Mouse (Mus musculus) forebrain, embryonic 12.5 days (tissue): Measurements from ENCODE around the gene Tmem203. TPM values are rescaled to one million over a fixed set of nuclear protein-coding genes. Genes with fewer than 3 reads are reported as not detected.
"Not testable (repeated sequence)": the region's sequence is repeated elsewhere in the genome, so short reads cannot be mapped to it uniquely, and the experiment has no call there.

Experiments
- ATAC-seq: fragments of 200-750 bp; cut with Nextera tagmentation; 2 replicates; pipeline ENCODE4 v1.8.0; 2017; ENCODE audit warnings: moderate TSS enrichment; ENCODE audit not compliant: low FRiP score
- H3K27ac ChIP-seq: fragments of 300-500 bp; sonication (generic); 2 replicates; pipeline ENCODE4 v1.5.1; 2016; ENCODE audit warnings: mild to moderate bottlenecking
- H3K27me3 ChIP-seq: fragments of 300-500 bp; sonication (generic); 2 replicates; pipeline ENCODE4 v1.6.1; 2016; ENCODE audit warnings: mild to moderate bottlenecking
- H3K36me3 ChIP-seq: fragments of 300-500 bp; sonication (generic); replicated peaks from 2 replicates; pipeline ENCODE4 v1.6.1; 2016; ENCODE audit warnings: mild to moderate bottlenecking
- H3K4me1 ChIP-seq: fragments of 300-500 bp; sonication (generic); 2 replicates; pipeline ENCODE4 v1.6.1; 2016
- H3K4me2 ChIP-seq: fragments of 300-500 bp; sonication (generic); 2 replicates; pipeline ENCODE4 v1.6.1; 2016; ENCODE audit warnings: mild to moderate bottlenecking, moderate library complexity
- H3K4me3 ChIP-seq: fragments of 300-500 bp; sonication (generic); replicated peaks from 2 replicates; pipeline ENCODE4 v1.5.1; 2016; ENCODE audit warnings: mild to moderate bottlenecking
- H3K9ac ChIP-seq: fragments of 300-500 bp; sonication (generic); 2 replicates; pipeline ENCODE4 v1.6.1; 2016; ENCODE audit warnings: mild to moderate bottlenecking
- H3K9me3 ChIP-seq: fragments of 300-500 bp; sonication (generic); 2 replicates; pipeline ENCODE4 v1.6.1; 2016
- WGBS: fragments of 180-500 bp; shearing (Covaris S2); methylation state at CpG from one replicate; pipeline ENCODE4 v1.1.7; 2016; 5-methylcytosine and 5-hydroxymethylcytosine counted together
- polyA plus RNA-seq: library from polyadenylated mRNA; unstranded; fragments of >200 nt; fragmentation: Nextera tagmentation; extraction: Ambion mirVana; gene quantifications from 2 replicates; pipeline ENCODE4 v1.2.1, GENCODE M21; 2016

The Tmem203 gene
- polyA plus RNA-seq, 1 experiment from 2014 or later, result 17.6 TPM

GRCm38 (mm10) chr2:25252331-25252730, 2.9 kb upstream of the Tmem203 start:
- no peaks in the 10 kb centered on the region for H3K9me3 ChIP-seq

GRCm38 (mm10) chr2:25256443-25257109, 1.3 kb downstream of the Tmem203 start:
- not testable (repeated sequence) for H3K27me3 ChIP-seq, H3K9me3 ChIP-seq, H3K27ac ChIP-seq, ATAC-seq, H3K36me3 ChIP-seq
- Histone ChIP-seq H3K9ac (peak overlapping the region; percentile 88), H3K4me2 (peak overlapping the region; percentile 97), H3K4me1 (peaks cover 23% of the 10 kb centered on the region), H3K4me3 (peak overlapping the region; percentile 75)
- 66% methylated on average over 11 of the region's 12 CpGs for WGBS

More at GRCm38 (mm10) chr2:25252331-25252730, 2.9 kb upstream of the Tmem203 start:
- Histone ChIP-seq H3K4me1 (peaks cover 23% of the 10 kb centered on the region), H3K9ac (no peak overlapping the region), H3K27ac (no peak overlapping the region), H3K4me2 (no peak overlapping the region), H3K4me3 (no peak overlapping the region), H3K36me3 (peaks cover 50% of the 10 kb centered on the region), H3K27me3 (no peaks in the 10 kb centered on the region)
- ATAC-seq, result no peak
- 96% methylated on average over 1 of the region's 1 CpGs for WGBS

GRCm38 (mm10) chr2:25257250-25257649, 2.0 kb downstream of the Tmem203 start:
- not testable (repeated sequence) for ATAC-seq, H3K9me3 ChIP-seq, H3K9ac ChIP-seq, H3K36me3 ChIP-seq, H3K27ac ChIP-seq, H3K27me3 ChIP-seq, H3K4me2 ChIP-seq, H3K4me3 ChIP-seq
- 93% methylated on average over 5 of the region's 5 CpGs for WGBS
- H3K4me1 ChIP-seq, result peaks cover 26% of the 10 kb centered on the region

- Histone ChIP-seq H3K4me1 (peaks cover 39% of the 10 kb centered on the region), H3K36me3 (no peaks in the 10 kb centered on the region), H3K27ac (no peak overlapping the region), H3K4me2 (no peak overlapping the region), H3K9ac (no peak overlapping the region), H3K4me3 (no peak overlapping the region), H3K9me3 (no peaks in the 10 kb centered on the region), H3K27me3 (peaks cover 12% of the 10 kb centered on the region)
- no peak for ATAC-seq
- 54% methylated on average over 2 of the region's 2 CpGs for WGBS
Measured at GRCm38 (mm10) chr2:25258887-25259286, 3.6 kb downstream of the Tmem203 start.

- Histone ChIP-seq H3K36me3 (no peaks in the 10 kb centered on the region), H3K27ac (0 out of 2 replicates have a peak overlapping the region, but pooled peaks have one; percentile 5), H3K4me1 (peaks cover 46% of the 10 kb centered on the region), H3K27me3 (peaks cover 24% of the 10 kb centered on the region), H3K4me2 (peak overlapping the region; percentile 99), H3K9ac (0 out of 2 replicates have a peak overlapping the region, but pooled peaks have one; percentile 25), H3K4me3 (peak overlapping the region; percentile 79), H3K9me3 (no peaks in the 10 kb centered on the region)
- WGBS, result 46% methylated on average over 12 of the region's 12 CpGs
- ATAC-seq, result 0 out of 2 replicates have a peak, but pooled peaks have one; percentile 1
Measured at GRCm38 (mm10) chr2:25261870-25262269, 6.6 kb downstream of the Tmem203 start.

GRCm38 (mm10) chr2:25262291-25262767, 7.1 kb downstream of the Tmem203 start, which contains the start of gene Tprn:
Gene Tprn, plus strand, starts transcription at chr2:25262618.
- peak; percentile 99 for ATAC-seq
- under 1% methylated on average over 34 of the region's 39 CpGs for WGBS
- Histone ChIP-seq H3K4me1 (peaks cover 47% of the 10 kb centered on the region), H3K4me2 (peak within 1 kb of the TSS; percentile 99), H3K36me3 (no peaks in the 10 kb centered on the region), H3K4me3 (peak within 1 kb of the TSS; percentile 79), H3K27me3 (peaks cover 24% of the 10 kb centered on the region), H3K9me3 (no peaks in the 10 kb centered on the region), H3K27ac (0 out of 2 replicates have a peak within 1 kb of the TSS, but pooled peaks have one; percentile 36), H3K9ac (peak within 1 kb of the TSS; percentile 68)

GRCm38 (mm10) chr2:25262795-25263622, 7.8 kb downstream of the Tmem203 start:
- Histone ChIP-seq H3K9me3 (no peaks in the 10 kb centered on the region), H3K4me3 (peak overlapping the region; percentile 79), H3K9ac (peak overlapping the region; percentile 68), H3K36me3 (peaks cover 5% of the 10 kb centered on the region; the same call in 1 of the 2 replicates), H3K4me1 (peaks cover 49% of the 10 kb centered on the region), H3K4me2 (peak overlapping the region; percentile 99), H3K27ac (0 out of 2 replicates have a peak overlapping the region, but pooled peaks have one; percentile 36), H3K27me3 (peaks cover 24% of the 10 kb centered on the region)
- ATAC-seq, result peak; percentile 24
- under 1% methylated on average over 74 of the region's 82 CpGs for WGBS

GRCm38 (mm10) chr2:25263623-25264285, 8.5 kb downstream of the Tmem203 start:
- Histone ChIP-seq H3K4me1 (peaks cover 49% of the 10 kb centered on the region), H3K27ac (no peak overlapping the region), H3K9ac (peak overlapping the region; percentile 68), H3K4me3 (peak overlapping the region; percentile 79), H3K36me3 (peaks cover 10% of the 10 kb centered on the region), H3K4me2 (peak overlapping the region; percentile 99), H3K27me3 (peaks cover 24% of the 10 kb centered on the region), H3K9me3 (no peaks in the 10 kb centered on the region)
- no peak for ATAC-seq
- WGBS, result 21% methylated on average over 12 of the region's 12 CpGs

- no peaks in the 10 kb centered on the region for H3K9me3 ChIP-seq
- peak overlapping the region; percentile 79; the same call in 1 of the 2 replicates for H3K4me3 ChIP-seq
- H3K27ac ChIP-seq, result no peak overlapping the region
- peaks cover 24% of the 10 kb centered on the region for H3K27me3 ChIP-seq
- peak overlapping the region; percentile 99; the same call in 1 of the 2 replicates for H3K4me2 ChIP-seq
- H3K9ac ChIP-seq, result no peak overlapping the region
- ATAC-seq, result no peak
- H3K36me3 ChIP-seq, result peaks cover 15% of the 10 kb centered on the region
- WGBS, result 84% methylated on average over 5 of the region's 5 CpGs
- H3K4me1 ChIP-seq, result peaks cover 49% of the 10 kb centered on the region
Measured at GRCm38 (mm10) chr2:25264286-25264660, 9.0 kb downstream of the Tmem203 start.

GRCm38 (mm10) chr2:25264851-25265250, 9.6 kb downstream of the Tmem203 start:
- peaks cover 49% of the 10 kb centered on the region for H3K4me1 ChIP-seq

GRCm38 (mm10) chr2:25265897-25266656, 10.8 kb downstream of the Tmem203 start:
- Histone ChIP-seq H3K4me3 (no peak overlapping the region), H3K9me3 (no peaks in the 10 kb centered on the region), H3K9ac (0 out of 2 replicates have a peak overlapping the region, but pooled peaks have one; percentile 25), H3K36me3 (peaks cover 33% of the 10 kb centered on the region), H3K4me2 (peak overlapping the region; percentile 13; the same call in 1 of the 2 replicates), H3K27ac (no peak overlapping the region), H3K4me1 (peaks cover 56% of the 10 kb centered on the region), H3K27me3 (peaks cover 24% of the 10 kb centered on the region)
- ATAC-seq, result no peak
- 75% methylated on average over 6 of the region's 6 CpGs for WGBS

More at GRCm38 (mm10) chr2:25264851-25265250, 9.6 kb downstream of the Tmem203 start:
- no peak overlapping the region for H3K27ac ChIP-seq
- no peak overlapping the region for H3K9ac ChIP-seq
- H3K27me3 ChIP-seq, result peaks cover 24% of the 10 kb centered on the region
- H3K4me2 ChIP-seq, result no peak overlapping the region; the same call in 1 of the 2 replicates
- no peak for ATAC-seq
- H3K36me3 ChIP-seq, result peaks cover 21% of the 10 kb centered on the region
- WGBS, result 81% methylated on average over 3 of the region's 3 CpGs
- H3K4me3 ChIP-seq, result no peak overlapping the region
- no peaks in the 10 kb centered on the region for H3K9me3 ChIP-seq
